13 mouse cellular contexts compared by ENCODE assay signal in the genomic region with DNA sequence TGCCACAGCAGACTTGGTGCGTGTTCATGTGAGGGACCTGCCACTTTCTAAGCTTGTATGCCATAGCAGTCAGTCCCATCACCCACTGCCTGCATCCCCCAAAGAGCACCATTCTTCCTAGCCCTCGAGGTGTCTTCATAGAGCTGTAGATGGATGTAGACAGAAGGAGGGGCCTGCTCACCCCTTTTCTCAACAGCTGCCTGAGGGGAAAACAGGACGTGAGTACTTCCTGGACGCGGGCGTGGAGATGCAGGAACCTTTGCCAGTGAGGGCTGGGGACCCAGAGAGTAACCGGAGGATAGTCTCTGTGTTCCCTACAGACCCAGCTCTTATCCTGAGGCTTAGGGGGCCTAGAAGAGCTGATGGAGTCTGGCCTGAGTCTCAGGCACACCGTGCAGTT. TPM values are rescaled to one million over a fixed set of nuclear protein-coding genes. Genes with fewer than 3 reads are reported as not detected.
A peak's percentile ranks its signal among the peaks of the same experiment; 100 is the strongest.
DNase-seq lines count a peak whose midpoint lies in the region; ATAC-seq and TF ChIP-seq lines count a peak whose summit lies in the region.
"Had no signal": no experiment of that assay in that cellular context is flagged by ENCODE, and none has a peak within 500 bp of the region (broad histone marks: within the 10 kb centered on the region; RNA-seq: fewer than 3 reads in every experiment).

No protein-coding gene starts in this region.

- peaks cover under 1% of the 10 kb centered on the region; the same call in 1 of the 2 replicates for H3K27me3 ChIP-seq in intestine, embryonic 16.5 days (replicated peaks; ENCODE audit: control insufficient read depth, insufficient read depth, low read length)
- no peaks in the 10 kb centered on the region for H3K27me3 ChIP-seq in intestine, postnatal 0 days (replicated peaks; ENCODE audit: control insufficient read depth, insufficient read depth, low read length)
- H3K27me3 ChIP-seq in thymus, adult 2 months (ENCODE audit: control insufficient read depth, insufficient read depth, low read length), result no peaks in the 10 kb centered on the region
- peaks cover 53% of the 10 kb centered on the region for H3K27me3 ChIP-seq in embryonic facial prominence, embryonic 10.5 days (replicated peaks; ENCODE audit: low read depth, poor library complexity, severe bottlenecking)

- no peak overlapping the region for H3K9ac ChIP-seq in intestine, embryonic 16.5 days (ENCODE audit: low read depth, low read length)
- no peak overlapping the region for H3K9ac ChIP-seq in intestine, postnatal 0 days (ENCODE audit: low read depth, low read length)
- H3K9ac ChIP-seq: embryonic facial prominence, embryonic 15.5 days; hindbrain, embryonic 15.5 days; lung, embryonic 14.5 days had no signal

- H3K4me1 ChIP-seq in intestine, embryonic 16.5 days (ENCODE audit: control insufficient read depth, insufficient read depth, low read length), result peaks cover 12% of the 10 kb centered on the region
- H3K4me1 ChIP-seq in intestine, postnatal 0 days (replicated peaks; ENCODE audit: control insufficient read depth, insufficient read depth, low read length), result no peaks in the 10 kb centered on the region
- peaks cover 39% of the 10 kb centered on the region for H3K4me1 ChIP-seq in thymus, adult 2 months (replicated peaks; ENCODE audit: control insufficient read depth, insufficient read depth, low read length)
- peaks cover 50% of the 10 kb centered on the region for H3K4me1 ChIP-seq in embryonic facial prominence, embryonic 10.5 days

- DNase-seq in thymus, adult 2 months, result peak; percentile 29
- no peak for DNase-seq in thymus, adult 18-20 months
- DNase-seq in kidney, postnatal 14 days, result peak; percentile 55
- DNase-seq in layer of hippocampus, adult 8-10 months (ENCODE audit: low spot score in 2 of 2), result no peak
- no peak for DNase-seq in embryonic facial prominence, embryonic 10.5 days (ENCODE audit: low spot score)
- DNase-seq: cerebellum, adult 18-20 months; lung, embryonic 14.5 days; retina, postnatal 1 day had no signal

- H3K27ac ChIP-seq in intestine, embryonic 16.5 days (ENCODE audit: low read length), result peak overlapping the region; percentile 27; the same call in 1 of the 2 replicates
- H3K27ac ChIP-seq in intestine, postnatal 0 days (ENCODE audit: low read depth, low read length), result no peak overlapping the region
- no peak overlapping the region for H3K27ac ChIP-seq in thymus, adult 2 months (ENCODE audit: control insufficient read depth, insufficient read depth, low read length)
- no peak overlapping the region for H3K27ac ChIP-seq in embryonic facial prominence, embryonic 10.5 days (replicated peaks)
- H3K27ac ChIP-seq: embryonic facial prominence, embryonic 15.5 days; hindbrain, embryonic 15.5 days had no signal

- TF ChIP-seq POLR2A in thymus, adult 2 months (IDR thresholded peaks at IDR 0.05; ENCODE audit: control insufficient read depth, extremely low read depth, insufficient read depth, low read length, poor library complexity), result no peak

- no peak for TF ChIP-seq CTCF in intestine, postnatal 0 days (IDR thresholded peaks at IDR 0.05; ENCODE audit: low read depth)
- no peak for TF ChIP-seq CTCF in thymus, adult 2 months (IDR thresholded peaks at IDR 0.05; ENCODE audit: borderline replicate concordance, control insufficient read depth, extremely low read depth, insufficient read depth, low read length, poor library complexity)

- WGBS in intestine, embryonic 16.5 days, result 59% methylated on average over 8 of the region's 8 CpGs
- 35% methylated on average over 8 of the region's 8 CpGs for WGBS in intestine, postnatal 0 days
- 15% methylated on average over 8 of the region's 8 CpGs for WGBS in thymus, adult 2 months
- WGBS in embryonic facial prominence, embryonic 10.5 days, result 59% methylated on average over 8 of the region's 8 CpGs

- H3K4me3 ChIP-seq in intestine, embryonic 16.5 days (ENCODE audit: low read length), result no peak overlapping the region
- no peak overlapping the region for H3K4me3 ChIP-seq in intestine, postnatal 0 days (ENCODE audit: low read depth, low read length)
- H3K4me3 ChIP-seq in thymus, adult 2 months (ENCODE audit: control insufficient read depth, insufficient read depth, low read length), result no peak overlapping the region
- H3K4me3 ChIP-seq in embryonic facial prominence, embryonic 10.5 days, result no peak overlapping the region
- H3K4me3 ChIP-seq: embryonic facial prominence, embryonic 15.5 days; hindbrain, embryonic 15.5 days had no signal

- no peak for ATAC-seq in intestine, embryonic 16.5 days
- ATAC-seq in intestine, postnatal 0 days, result no peak

- no peaks in the 10 kb centered on the region for H3K9me3 ChIP-seq in intestine, embryonic 16.5 days (ENCODE audit: control insufficient read depth, low read length)
- no peaks in the 10 kb centered on the region for H3K9me3 ChIP-seq in intestine, postnatal 0 days (ENCODE audit: control insufficient read depth)
- H3K9me3 ChIP-seq in embryonic facial prominence, embryonic 10.5 days, result no peaks in the 10 kb centered on the region
- H3K9me3 ChIP-seq: embryonic facial prominence, embryonic 15.5 days; hindbrain, embryonic 15.5 days had no signal

- H3K4me2 ChIP-seq in intestine, embryonic 16.5 days (ENCODE audit: low read depth, low read length), result no peak overlapping the region
- H3K4me2 ChIP-seq in intestine, postnatal 0 days (replicated peaks; ENCODE audit: low read depth), result no peak overlapping the region
- H3K4me2 ChIP-seq: embryonic facial prominence, embryonic 15.5 days; hindbrain, embryonic 15.5 days; lung, embryonic 14.5 days had no signal

- H3K36me3 ChIP-seq in intestine, embryonic 16.5 days (ENCODE audit: control insufficient read depth, insufficient read depth, low read length), result no peaks in the 10 kb centered on the region
- H3K36me3 ChIP-seq in intestine, postnatal 0 days (ENCODE audit: control insufficient read depth, insufficient read depth), result no peaks in the 10 kb centered on the region
- H3K36me3 ChIP-seq in thymus, adult 2 months (ENCODE audit: control insufficient read depth, insufficient read depth, low read length), result no peaks in the 10 kb centered on the region
- H3K36me3 ChIP-seq in embryonic facial prominence, embryonic 10.5 days (replicated peaks), result no peaks in the 10 kb centered on the region
- H3K36me3 ChIP-seq: embryonic facial prominence, embryonic 15.5 days; hindbrain, embryonic 15.5 days had no signal

RNA-seq across cellular contexts. Expression of gene Pde2a, which starts 36.3 kb away (rescaled TPM):
- polyA plus RNA-seq in intestine, embryonic 16.5 days (2015; fragmentation: Nextera tagmentation; extraction: Ambion mirVana), result 23.0 and 23.5 TPM in 2 replicates
- 11.1 and 11.2 TPM in 2 replicates for polyA plus RNA-seq in intestine, postnatal 0 days (2015; fragmentation: Nextera tagmentation; extraction: Ambion mirVana)
- polyA plus RNA-seq in thymus, adult 2 months (2012; rRNA removed), result 8.2 and 12.0 TPM in 2 replicates
- total RNA-seq in layer of hippocampus, adult 8-10 months (2022), result 100 to 1,000 TPM; 320 to 356 (median 336) TPM
- polyA plus RNA-seq in embryonic facial prominence, embryonic 10.5 days (2016; fragmentation: Nextera tagmentation; extraction: Ambion mirVana), result 21.7 and 22.5 TPM in 2 replicates

RNA-seq across cellular contexts. Expression of gene Gm45837, which starts 47.1 kb away (rescaled TPM):
- polyA plus RNA-seq in intestine, embryonic 16.5 days (2015; fragmentation: Nextera tagmentation; extraction: Ambion mirVana), result not detected in 2 replicates
- not detected in 2 replicates for polyA plus RNA-seq in intestine, postnatal 0 days (2015; fragmentation: Nextera tagmentation; extraction: Ambion mirVana)
- polyA plus RNA-seq in thymus, adult 2 months (2012; rRNA removed), result 0.60 TPM in 1 of 2 replicates, not detected in the other
- 1 to 10 TPM in 1 of 4 experiments, not detected in 3; 1.8 TPM for total RNA-seq in layer of hippocampus, adult 8-10 months (2022)
- not detected in 2 replicates for polyA plus RNA-seq in embryonic facial prominence, embryonic 10.5 days (2016; fragmentation: Nextera tagmentation; extraction: Ambion mirVana)
- total RNA-seq: ES-E14 had no signal
- polyA plus RNA-seq: hindbrain, embryonic 15.5 days; lung, embryonic 14.5 days had no signal

Comparison
In these comparisons a context has a peak if more than half of its experiments do, and no peak if none do; other contexts are left out.
1. DNase-seq: peak in thymus, adult 2 months (single experiment) and kidney, postnatal 14 days (single experiment); none in thymus, adult 18-20 months (0 of 2), layer of hippocampus, adult 8-10 months (0 of 2) and embryonic facial prominence, embryonic 10.5 days (single experiment).